In the genomic region with DNA sequence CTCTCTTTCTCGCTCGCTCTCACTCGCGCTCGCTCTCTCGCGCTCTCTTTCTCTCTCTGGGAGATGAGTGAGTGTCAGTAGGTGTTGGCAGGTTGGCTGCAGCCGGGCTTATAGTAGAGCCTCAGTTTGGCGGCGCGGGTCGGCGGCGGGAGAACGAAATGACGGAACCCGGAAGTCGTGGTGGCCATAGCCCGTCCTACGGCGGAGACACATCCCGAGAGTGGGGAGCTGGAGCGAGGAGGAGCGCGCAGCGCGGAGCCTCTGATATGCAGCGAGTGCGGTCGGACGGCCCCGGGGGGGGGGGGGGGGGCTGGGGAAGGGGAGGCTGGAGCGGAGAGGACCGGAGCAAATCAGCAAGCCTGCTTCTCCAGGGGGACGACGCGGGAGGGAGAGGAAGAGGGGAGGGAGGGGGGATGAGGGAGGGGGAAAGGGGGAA, we compare ENCODE assay signal across 8 mouse cellular contexts. TPM values are rescaled to one million over a fixed set of nuclear protein-coding genes. Genes with fewer than 3 reads are reported as not detected.
DNase-seq lines count a peak whose midpoint lies in the region; ATAC-seq and TF ChIP-seq lines count a peak whose summit lies in the region.

A gene (minus strand): TSS at position 270 of the 436 bp plus-strand sequence.

- peak; percentile 30; the same call in 1 of the 2 replicates for ATAC-seq in limb, embryonic 12.5 days (ENCODE audit: insufficient number of reproducible peaks, insufficient read depth, low FRiP score, low TSS enrichment, low read depth)
- ATAC-seq in midbrain, embryonic 12.5 days (ENCODE audit: low FRiP score, low read depth) = peak; percentile 82

- H3K9ac ChIP-seq in limb, embryonic 12.5 days (replicated peaks) = peak within 1 kb of the TSS; percentile 74
- peak within 1 kb of the TSS; percentile 95 for H3K9ac ChIP-seq in midbrain, embryonic 12.5 days (replicated peaks)

- H3K36me3 ChIP-seq in kidney, adult 2 months (ENCODE audit: control insufficient read depth, insufficient read depth, low read length) = no peaks in the 10 kb centered on the region
- no peaks in the 10 kb centered on the region for H3K36me3 ChIP-seq in limb, embryonic 12.5 days
- no peaks in the 10 kb centered on the region for H3K36me3 ChIP-seq in midbrain, embryonic 12.5 days
- H3K36me3 ChIP-seq in spleen, adult 2 months (ENCODE audit: control insufficient read depth, insufficient read depth, low read length) = no peaks in the 10 kb centered on the region

- H3K27ac ChIP-seq in cerebellum, adult 2 months (ENCODE audit: insufficient read depth, low read length) = no peak within 1 kb of the TSS
- H3K27ac ChIP-seq in kidney, adult 2 months (ENCODE audit: insufficient read depth, low read depth, low read length) = peak within 1 kb of the TSS; percentile 94
- peak within 1 kb of the TSS; percentile 86 for H3K27ac ChIP-seq in limb, embryonic 12.5 days
- H3K27ac ChIP-seq in midbrain, embryonic 12.5 days (replicated peaks) = peak within 1 kb of the TSS; percentile 93
- peak within 1 kb of the TSS; percentile 20; the same call in 1 of the 2 replicates for H3K27ac ChIP-seq in spleen, adult 2 months (ENCODE audit: insufficient read depth, low read length)

- no peak for TF ChIP-seq CTCF in cerebellum, adult 2 months (IDR thresholded peaks at IDR 0.05; ENCODE audit: borderline replicate concordance, insufficient read depth, low read depth, low read length)
- no peak for TF ChIP-seq CTCF in kidney, adult 2 months (conservative IDR thresholded peaks at IDR 0.05; ENCODE audit: insufficient read depth, insufficient read length, low read depth, low read length)
- TF ChIP-seq CTCF in spleen, adult 2 months (IDR thresholded peaks at IDR 0.05; ENCODE audit: extremely low read depth, insufficient read depth, insufficient read length, insufficient replicate concordance) = no peak

- peak within 1 kb of the TSS; percentile 40 for H3K4me3 ChIP-seq in cerebellum, adult 2 months (replicated peaks; ENCODE audit: insufficient read depth, low read depth, low read length)
- H3K4me3 ChIP-seq in kidney, adult 2 months (ENCODE audit: insufficient read depth, low read depth, low read length) = peak within 1 kb of the TSS; percentile 81
- peak within 1 kb of the TSS; percentile 50 for H3K4me3 ChIP-seq in limb, embryonic 12.5 days (replicated peaks)
- H3K4me3 ChIP-seq in midbrain, embryonic 12.5 days = peak within 1 kb of the TSS; percentile 63
- H3K4me3 ChIP-seq in spleen, adult 2 months (ENCODE audit: extremely low read depth, insufficient read depth, insufficient read length) = peak within 1 kb of the TSS; percentile 50

- WGBS in cerebellum, adult 2 months = 2% methylated on average over 26 of the region's 37 CpGs
- 2% methylated on average over 30 of the region's 37 CpGs for WGBS in kidney, adult 2 months
- WGBS in limb, embryonic 12.5 days = under 1% methylated on average over 35 of the region's 37 CpGs
- under 1% methylated on average over 32 of the region's 37 CpGs for WGBS in midbrain, embryonic 12.5 days
- WGBS in spleen, adult 2 months = 2% methylated on average over 28 of the region's 37 CpGs

- 0 out of 2 replicates have a peak, but pooled peaks cover 2% of the 10 kb centered on the region for H3K4me1 ChIP-seq in cerebellum, adult 2 months (ENCODE audit: control insufficient read depth, insufficient read depth, low read length)
- H3K4me1 ChIP-seq in kidney, adult 2 months (ENCODE audit: control insufficient read depth, insufficient read depth, low read length) = no peaks in the 10 kb centered on the region
- peaks cover 28% of the 10 kb centered on the region for H3K4me1 ChIP-seq in limb, embryonic 12.5 days (replicated peaks)
- H3K4me1 ChIP-seq in midbrain, embryonic 12.5 days = peaks cover 27% of the 10 kb centered on the region
- H3K4me1 ChIP-seq in spleen, adult 2 months (ENCODE audit: control insufficient read depth, insufficient read depth, insufficient read length) = no peaks in the 10 kb centered on the region

- peak within 1 kb of the TSS; percentile 82 for H3K4me2 ChIP-seq in limb, embryonic 12.5 days
- peak within 1 kb of the TSS; percentile 81 for H3K4me2 ChIP-seq in midbrain, embryonic 12.5 days (replicated peaks)

- peak in 1 of 2 experiments; percentile 44 for DNase-seq in cerebellum, adult 2 months
- DNase-seq in cerebellum, adult 8-10 months = no peak
- peak; percentile 95 for DNase-seq in embryo, embryonic 9.5 days (ENCODE audit: extremely low spot score)
- peak; percentile 91 to 93 for DNase-seq in heart, adult 18-20 months
- DNase-seq in kidney, adult 2 months = peak; percentile 92
- DNase-seq in spleen, adult 2 months (ENCODE audit: low read depth in 1 of 2, low spot score in 2 of 2) = no peak

- no peaks in the 10 kb centered on the region for H3K9me3 ChIP-seq in limb, embryonic 12.5 days
- no peaks in the 10 kb centered on the region for H3K9me3 ChIP-seq in midbrain, embryonic 12.5 days

- H3K27me3 ChIP-seq in cerebellum, adult 2 months (ENCODE audit: control insufficient read depth, insufficient read depth, low read length) = peaks cover 20% of the 10 kb centered on the region; the same call in 1 of the 2 replicates
- H3K27me3 ChIP-seq in kidney, adult 2 months (replicated peaks; ENCODE audit: control insufficient read depth, insufficient read depth, low read length) = peaks cover 7% of the 10 kb centered on the region; the same call in 1 of the 2 replicates
- H3K27me3 ChIP-seq in limb, embryonic 12.5 days = peaks cover 71% of the 10 kb centered on the region
- peaks cover 16% of the 10 kb centered on the region; the same call in 1 of the 2 replicates for H3K27me3 ChIP-seq in midbrain, embryonic 12.5 days
- H3K27me3 ChIP-seq in spleen, adult 2 months (ENCODE audit: control insufficient read depth, insufficient read depth, low read length) = peaks cover 16% of the 10 kb centered on the region

- TF ChIP-seq POLR2A in cerebellum, adult 2 months (IDR thresholded peaks at IDR 0.05; ENCODE audit: borderline replicate concordance, insufficient read depth, low read length) = no peak
- TF ChIP-seq POLR2A in kidney, adult 2 months (IDR thresholded peaks at IDR 0.05; ENCODE audit: low read depth, low read length) = peak; percentile 57
- no peak for TF ChIP-seq POLR2A in spleen, adult 2 months (IDR thresholded peaks at IDR 0.05; ENCODE audit: low read depth, low read length)

RNA-seq across cellular contexts. Expression of the gene that starts here (rescaled TPM):
- polyA plus RNA-seq in cerebellum, adult 2 months (2012; rRNA removed) = 36.4 and 58.7 TPM in 2 replicates
- 10 to 100 TPM; 19.1 to 24.3 TPM for total RNA-seq in heart, adult 18-20 months (2021)
- polyA plus RNA-seq in kidney, adult 2 months (2012; rRNA removed) = 28.5 and 32.2 TPM in 2 replicates
- polyA plus RNA-seq in limb, embryonic 12.5 days (2016; fragmentation: Nextera tagmentation; extraction: Ambion mirVana) = 20.5 and 24.4 TPM in 2 replicates
- polyA plus RNA-seq in midbrain, embryonic 12.5 days (2016; fragmentation: Nextera tagmentation; extraction: Ambion mirVana) = 76.1 and 92.1 TPM in 2 replicates
- polyA plus RNA-seq in spleen, adult 2 months (2012; rRNA removed) = 3.2 and 5.4 TPM in 2 replicates

Comparison
In these comparisons a context has a peak if more than half of its experiments do, and no peak if none do; other contexts are left out.
1. DNase-seq: peak in embryo, embryonic 9.5 days (single experiment), heart, adult 18-20 months (2 of 2) and kidney, adult 2 months (single experiment); none in cerebellum, adult 8-10 months (single experiment) and spleen, adult 2 months (0 of 2).
2. Peak in every context shown above with its lines, with median percentiles within 50 percentile points of each other: H3K4me3 ChIP-seq.